Mouse (Mus musculus) intestine, embryonic 16.5 days (tissue): ENCODE data around the gene Hace1. TPM values are rescaled to one million over a fixed set of nuclear protein-coding genes. Genes with fewer than 3 reads are reported as not detected.
"Not testable (repeated sequence)": the region's sequence is repeated elsewhere in the genome, so short reads cannot be mapped to it uniquely, and the experiment has no call there.

Experiments
- ATAC-seq: fragments of 200-750 bp; cut with Nextera tagmentation; 2 replicates; pipeline ENCODE4 v1.8.0; 2017; ENCODE audit warnings: moderate TSS enrichment, moderate library complexity
- H3K27ac ChIP-seq: fragments of 300-500 bp; sonication (generic); 2 replicates; pipeline ENCODE4 v1.5.1; 2014; ENCODE audit warnings: mild to moderate bottlenecking, low read length
- H3K27me3 ChIP-seq: fragments of 300-500 bp; sonication (generic); replicated peaks from 2 replicates; pipeline ENCODE4 v1.6.1; 2014; ENCODE audit warnings: low read length, control low read depth, mixed read lengths; ENCODE audit not compliant: control insufficient read depth, insufficient read depth
- H3K36me3 ChIP-seq: fragments of 300-500 bp; sonication (generic); 2 replicates; pipeline ENCODE4 v1.6.1; 2014; ENCODE audit warnings: low read length, control low read depth; ENCODE audit not compliant: control insufficient read depth, insufficient read depth
- H3K4me1 ChIP-seq: fragments of 300-500 bp; sonication (generic); 2 replicates; pipeline ENCODE4 v1.6.1; 2014; ENCODE audit warnings: low read length, control low read depth, mixed read lengths; ENCODE audit not compliant: control insufficient read depth, insufficient read depth
- H3K4me2 ChIP-seq: fragments of 300-500 bp; sonication (generic); 2 replicates; pipeline ENCODE4 v1.6.1; 2014; ENCODE audit warnings: low read depth, low read length, control low read depth
- H3K4me3 ChIP-seq: fragments of 300-500 bp; sonication (generic); 2 replicates; pipeline ENCODE4 v1.5.1; 2014; ENCODE audit warnings: mild to moderate bottlenecking, low read length
- H3K9ac ChIP-seq: fragments of 300-500 bp; sonication (generic); 2 replicates; pipeline ENCODE4 v1.6.1; 2014; ENCODE audit warnings: low read depth, low read length
- H3K9me3 ChIP-seq: fragments of 300-500 bp; sonication (generic); 2 replicates; pipeline ENCODE4 v1.6.1; 2016; ENCODE audit warnings: low read length, control low read depth; ENCODE audit not compliant: control insufficient read depth
- WGBS: fragments of 180-500 bp; shearing (Covaris S2); extraction: QIAGEN DNeasy Blood & Tissue Kit; methylation state at CpG from one replicate; pipeline ENCODE4 v1.1.7; 2014; 5-methylcytosine and 5-hydroxymethylcytosine counted together
- polyA plus RNA-seq: library from polyadenylated mRNA; unstranded; fragments of >200 nt; fragmentation: Nextera tagmentation; extraction: Ambion mirVana; gene quantifications from 2 replicates; pipeline ENCODE4 v1.2.1, GENCODE M21; 2015

The Hace1 gene
- 10.6 and 11.3 TPM in 2 replicates for polyA plus RNA-seq

- ATAC-seq, result peak; percentile 99
- under 1% methylated on average over 48 of the region's 79 CpGs for whole genome bisulfite sequencing
Measured at GRCm38 (mm10) chr10:45577731-45578297, at the start of gene Hace1. TSS of gene Hace1 (plus strand) at chr10:45577829.

GRCm38 (mm10) chr10:45537334-45537733 is 40.3 kb upstream of the Hace1 start:
- not testable (repeated sequence) for H3K36me3 ChIP-seq, H3K27ac ChIP-seq, H3K4me2 ChIP-seq, H3K27me3 ChIP-seq, H3K4me3 ChIP-seq, H3K9me3 ChIP-seq, H3K9ac ChIP-seq, ATAC-seq, H3K4me1 ChIP-seq
- 94% methylated on average over 16 of the region's 16 CpGs for WGBS

More at GRCm38 (mm10) chr10:45577731-45578297, at the start of gene Hace1:
- H3K27ac ChIP-seq, result peak within 1 kb of the TSS; percentile 85
- H3K9ac ChIP-seq, result peak within 1 kb of the TSS; percentile 89
- H3K4me2 ChIP-seq, result peak within 1 kb of the TSS; percentile 61
- H3K4me1 ChIP-seq, result no peaks in the 10 kb centered on the region
- H3K36me3 ChIP-seq, result no peaks in the 10 kb centered on the region
- H3K27me3 ChIP-seq, result no peaks in the 10 kb centered on the region
- H3K4me3 ChIP-seq, result peak within 1 kb of the TSS; percentile 96
- no peaks in the 10 kb centered on the region for H3K9me3 ChIP-seq

DNA sequence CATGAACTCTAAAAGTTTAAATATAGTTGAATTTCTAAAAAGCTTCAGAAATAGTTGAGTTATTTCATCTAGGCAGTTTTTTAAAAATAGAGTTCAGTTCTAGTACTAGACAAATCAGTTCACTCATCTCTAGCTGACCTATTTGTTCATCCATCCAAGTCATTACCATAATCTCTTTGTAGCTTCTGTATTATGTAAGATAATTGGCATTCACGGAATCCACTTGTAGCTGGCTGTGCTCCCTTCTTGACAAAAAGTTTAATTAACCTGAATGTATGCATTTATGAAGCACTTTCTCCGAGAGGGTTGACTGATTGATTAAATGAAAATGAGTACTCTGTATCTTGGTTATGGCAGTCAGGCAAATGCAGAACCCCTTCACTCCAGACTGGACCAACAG is 34.9 kb upstream of the Hace1 start:
- Histone ChIP-seq H3K27ac (no peak overlapping the region), H3K36me3 (no peaks in the 10 kb centered on the region), H3K4me3 (no peak overlapping the region), H3K4me2 (no peak overlapping the region), H3K9me3 (no peaks in the 10 kb centered on the region), H3K4me1 (no peaks in the 10 kb centered on the region), H3K9ac (no peak overlapping the region), H3K27me3 (no peaks in the 10 kb centered on the region)
- 68% methylated on average over 2 of the region's 2 CpGs for WGBS
- ATAC-seq, result no peak

GRCm38 (mm10) chr10:45546799-45547198 is 30.8 kb upstream of the Hace1 start:
- Histone ChIP-seq H3K9me3 (no peaks in the 10 kb centered on the region), H3K36me3 (no peaks in the 10 kb centered on the region), H3K27ac (no peak overlapping the region), H3K9ac (no peak overlapping the region), H3K4me1 (no peaks in the 10 kb centered on the region), H3K27me3 (no peaks in the 10 kb centered on the region), H3K4me3 (no peak overlapping the region), H3K4me2 (no peak overlapping the region)
- ATAC-seq, result no peak
- 40% methylated on average over 7 of the region's 7 CpGs for WGBS

- H3K27me3 ChIP-seq, result no peaks in the 10 kb centered on the region
- WGBS, result 0% methylated on average over 23 of the region's 23 CpGs
- ATAC-seq, result peak; percentile 87
Measured at GRCm38 (mm10) chr10:45578298-45578821, 731 bp downstream of the Hace1 start.

DNA sequence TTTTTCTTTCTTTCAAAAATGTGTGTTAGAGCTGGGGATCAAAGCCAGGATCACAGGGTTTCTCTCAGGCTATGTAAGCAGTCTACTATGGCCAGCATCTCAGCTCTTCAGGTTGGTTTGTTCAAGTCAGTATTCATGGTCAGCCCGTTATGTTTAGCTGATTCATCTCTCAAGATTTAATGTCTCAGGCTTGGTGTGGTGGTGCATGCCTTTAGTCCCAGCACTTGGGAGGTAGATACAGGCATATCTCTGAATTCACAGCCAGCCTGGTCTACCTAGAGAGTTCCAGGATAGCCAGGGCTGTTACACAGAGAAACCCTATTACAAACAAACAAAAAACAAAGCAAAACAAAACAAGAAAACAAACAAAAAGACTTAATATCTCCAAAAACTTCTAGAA is 5.7 kb downstream of the Hace1 start:
- Histone ChIP-seq H3K4me3 (no peak overlapping the region), H3K27me3 (no peaks in the 10 kb centered on the region), H3K9me3 (no peaks in the 10 kb centered on the region), H3K36me3 (no peaks in the 10 kb centered on the region), H3K27ac (no peak overlapping the region), H3K9ac (no peak overlapping the region), H3K4me1 (no peaks in the 10 kb centered on the region), H3K4me2 (no peak overlapping the region)
- 78% methylated on average over 1 of the region's 1 CpGs for WGBS
- no peak for ATAC-seq

More at GRCm38 (mm10) chr10:45578298-45578821, 731 bp downstream of the Hace1 start:
- peak overlapping the region; percentile 89 for H3K9ac ChIP-seq
- H3K36me3 ChIP-seq, result no peaks in the 10 kb centered on the region
- peak overlapping the region; percentile 85 for H3K27ac ChIP-seq
- H3K4me3 ChIP-seq, result peak overlapping the region; percentile 96
- H3K9me3 ChIP-seq, result no peaks in the 10 kb centered on the region
- H3K4me2 ChIP-seq, result peak overlapping the region; percentile 61
- no peaks in the 10 kb centered on the region for H3K4me1 ChIP-seq

DNA sequence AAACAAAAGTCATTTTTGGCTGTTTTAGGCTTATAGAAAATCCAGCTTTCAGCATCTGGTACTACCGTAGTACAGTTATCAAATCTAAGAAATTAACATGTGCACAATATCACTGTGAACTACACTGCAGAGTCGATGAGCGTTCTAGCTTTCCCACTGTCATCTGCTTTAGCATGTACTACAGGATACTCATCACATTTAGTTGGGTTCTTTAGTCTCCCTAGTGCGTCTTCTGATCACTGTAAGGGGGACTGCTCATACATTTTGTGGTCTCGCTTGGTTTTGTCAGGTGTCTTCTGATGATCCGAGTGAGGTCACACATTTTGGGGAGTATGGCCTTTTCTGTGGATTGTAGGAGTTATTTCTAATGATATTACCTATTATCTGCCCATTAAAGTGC is 6.2 kb downstream of the Hace1 start:
- ATAC-seq, result 0 out of 2 replicates have a peak, but pooled peaks have one; percentile 52
- no peaks in the 10 kb centered on the region for H3K36me3 ChIP-seq
- WGBS, result 92% methylated on average over 6 of the region's 6 CpGs
- no peak overlapping the region for H3K27ac ChIP-seq
- no peak overlapping the region for H3K4me3 ChIP-seq
- H3K27me3 ChIP-seq, result no peaks in the 10 kb centered on the region
- no peaks in the 10 kb centered on the region for H3K4me1 ChIP-seq
- H3K4me2 ChIP-seq, result no peak overlapping the region
- H3K9me3 ChIP-seq, result no peaks in the 10 kb centered on the region
- H3K9ac ChIP-seq, result no peak overlapping the region

GRCm38 (mm10) chr10:45584311-45585102 is 6.9 kb downstream of the Hace1 start:
- 88% methylated on average over 12 of the region's 12 CpGs for WGBS
- Histone ChIP-seq H3K9me3 (no peaks in the 10 kb centered on the region), H3K27me3 (no peaks in the 10 kb centered on the region), H3K4me2 (no peak overlapping the region), H3K27ac (no peak overlapping the region), H3K4me1 (no peaks in the 10 kb centered on the region), H3K9ac (no peak overlapping the region), H3K36me3 (no peaks in the 10 kb centered on the region), H3K4me3 (no peak overlapping the region)
- peak; percentile 89 for ATAC-seq

DNA sequence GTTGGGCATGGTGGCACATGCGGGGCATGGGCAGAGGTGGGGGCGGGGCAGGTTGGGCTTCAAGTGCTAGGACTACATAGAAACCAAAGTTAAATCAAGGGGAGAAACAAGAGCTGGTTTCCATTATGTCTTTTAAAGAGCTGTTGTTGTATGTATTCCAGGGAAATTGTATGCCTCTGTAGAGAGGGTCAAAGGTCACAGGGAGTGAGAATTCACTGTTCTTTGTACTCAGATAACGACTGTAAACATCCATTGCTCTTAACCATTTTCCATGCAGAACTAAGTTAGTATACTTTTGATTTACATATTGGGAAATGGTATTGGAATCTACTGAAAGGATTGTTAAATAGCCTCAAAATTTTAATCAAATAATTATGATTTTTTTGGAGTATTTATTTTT is 28.2 kb downstream of the Hace1 start:
- Histone ChIP-seq H3K4me3 (no peak overlapping the region), H3K27me3 (no peaks in the 10 kb centered on the region), H3K36me3 (peaks cover 3% of the 10 kb centered on the region; the same call in 1 of the 2 replicates), H3K9me3 (no peaks in the 10 kb centered on the region), H3K4me2 (no peak overlapping the region), H3K9ac (no peak overlapping the region), H3K4me1 (no peaks in the 10 kb centered on the region), H3K27ac (no peak overlapping the region)
- peak; percentile 79 for ATAC-seq
- 76% methylated on average over 3 of the region's 3 CpGs for WGBS
